Mouse (Mus musculus) left cerebral cortex, adult 2 months (tissue): Measurements from ENCODE around the gene Rnf123. TPM values are rescaled to one million over a fixed set of nuclear protein-coding genes. Genes with fewer than 3 reads are reported as not detected.
A peak's percentile ranks its signal among the peaks of the same experiment; 100 is the strongest.

ENCODE experiments used
- DNase-seq, 2 experiments: peaks; one replicate each; pipeline ENCODE4 v3.0.0; 2021 to 2022; ENCODE audit warnings: low spot score in 2 of 2, mixed read lengths in 1 of 2; ENCODE audit errors: extremely low spot score in 1 of 2
- H3K27ac ChIP-seq: fragments of 200-600 bp; 2 replicates; pipeline ENCODE4 v1.8.1; 2022
- H3K4me3 ChIP-seq: fragments of 200-600 bp; 2 replicates; pipeline ENCODE4 v1.8.1; 2022
- CTCF ChIP-seq: fragments of 200-600 bp; IDR thresholded peaks from 2 replicates; pipeline ENCODE4 v1.8.1; 2022; ENCODE audit warnings: antibody characterized with exemption, mild to moderate bottlenecking, moderate library complexity
- intact Hi-C: fragments of 180-260 bp; cut with DNase I; formaldehyde crosslinking; loops from one replicate; pipeline ENCODE4 v1.15.1; 2025
- total RNA-seq, 2 experiments: library from RNA; stranded (reverse); gene quantifications; 2 replicates each; pipeline ENCODE4 v1.2.3; 2021

Gene Rnf123
- total RNA-seq, 2 experiments from 2014 or later = 107 to 108 TPM

GRCm38 (mm10) chr9:108072481-108072924, 10.6 kb downstream of the Rnf123 start:
- DNase-seq = no peak
- no peak overlapping the region for H3K4me3 ChIP-seq
- no peak overlapping the region for H3K27ac ChIP-seq
- TF ChIP-seq CTCF = no peak
- intact Hi-C loops = no loop called here

- no peak overlapping the region for H3K4me3 ChIP-seq
- TF ChIP-seq CTCF = no peak
- intact Hi-C loops = no loop called here
- no peak for DNase-seq
- H3K27ac ChIP-seq = no peak overlapping the region
These were observed 11.3 kb downstream of the Rnf123 start for GRCm38 (mm10) chr9:108071801-108072200.

- Histone ChIP-seq H3K4me3 (no peak overlapping the region), H3K27ac (no peak overlapping the region)
- intact Hi-C loops = loop anchor here (5.0 kb wide), 1 partner anchor 107 kb away; no protein-coding TSS in a partner anchor
- no peak for DNase-seq
- no peak for TF ChIP-seq CTCF
These were observed 13.6 kb downstream of the Rnf123 start for GRCm38 (mm10) chr9:108069529-108069928.

GRCm38 (mm10) chr9:108069007-108069406, 14.1 kb downstream of the Rnf123 start:
- H3K4me3 ChIP-seq = no peak overlapping the region
- no peak for TF ChIP-seq CTCF
- H3K27ac ChIP-seq = no peak overlapping the region
- intact Hi-C loops = loop anchor here (5.0 kb wide), 1 partner anchor 107 kb away; no protein-coding TSS in a partner anchor
- no peak for DNase-seq

GRCm38 (mm10) chr9:108067900-108068299, 15.2 kb downstream of the Rnf123 start:
- Histone ChIP-seq H3K27ac (no peak overlapping the region), H3K4me3 (no peak overlapping the region)
- DNase-seq = peak; percentile 71 to 83
- peak; percentile 93 for TF ChIP-seq CTCF
- intact Hi-C loops = loop anchor here (1.0 to 5.0 kb wide), 2 partner anchors 106 to 163 kb away; no protein-coding TSS in a partner anchor

- Histone ChIP-seq H3K4me3 (no peak overlapping the region), H3K27ac (no peak overlapping the region)
- DNase-seq = no peak
- no peak for TF ChIP-seq CTCF
- intact Hi-C loops = loop anchor here (1.0 to 5.0 kb wide), 2 partner anchors 105 to 162 kb away; no protein-coding TSS in a partner anchor
These were observed 15.9 kb downstream of the Rnf123 start for GRCm38 (mm10) chr9:108067199-108067598.

GRCm38 (mm10) chr9:108065491-108066011, 17.6 kb downstream of the Rnf123 start:
- peak overlapping the region; percentile 64; the same call in 1 of the 2 replicates for H3K27ac ChIP-seq
- TF ChIP-seq CTCF = peak; percentile 77
- no peak overlapping the region for H3K4me3 ChIP-seq
- DNase-seq = peak; percentile 59 to 60
- intact Hi-C loops = loop anchor here (5.0 kb wide), 1 partner anchor 103 kb away; no protein-coding TSS in a partner anchor

- intact Hi-C loops = no loop called here
- DNase-seq = no peak
- no peak for TF ChIP-seq CTCF
- no peak overlapping the region for H3K4me3 ChIP-seq
- H3K27ac ChIP-seq = no peak overlapping the region
These were observed 19.8 kb downstream of the Rnf123 start for GRCm38 (mm10) chr9:108063361-108063760.

- no peak for DNase-seq
- Histone ChIP-seq H3K4me3 (no peak overlapping the region), H3K27ac (no peak overlapping the region)
- intact Hi-C loops = no loop called here
- no peak for TF ChIP-seq CTCF
These were observed 21.0 kb downstream of the Rnf123 start for GRCm38 (mm10) chr9:108062142-108062541.

- no peak overlapping the region for H3K27ac ChIP-seq
- H3K4me3 ChIP-seq = no peak overlapping the region
- intact Hi-C loops = no loop called here
- DNase-seq = no peak
- TF ChIP-seq CTCF = no peak
These were observed 24.9 kb downstream of the Rnf123 start for GRCm38 (mm10) chr9:108058291-108058690.

GRCm38 (mm10) chr9:108057262-108057562, 25.9 kb downstream of the Rnf123 start:
- Histone ChIP-seq H3K4me3 (no peak overlapping the region), H3K27ac (no peak overlapping the region)
- intact Hi-C loops = no loop called here
- no peak for DNase-seq
- TF ChIP-seq CTCF = no peak

GRCm38 (mm10) chr9:108056361-108057261, 26.5 kb downstream of the Rnf123 start:
- DNase-seq = no peak
- intact Hi-C loops = no loop called here
- no peak for TF ChIP-seq CTCF
- no peak overlapping the region for H3K4me3 ChIP-seq
- H3K27ac ChIP-seq = no peak overlapping the region
